Mouse (Mus musculus) hindbrain, embryonic 10.5 days (tissue): ENCODE data around the gene Tpp1. TPM values are rescaled to one million over a fixed set of nuclear protein-coding genes. Genes with fewer than 3 reads are reported as not detected.
"Not testable (repeated sequence)": the region's sequence is repeated elsewhere in the genome, so short reads cannot be mapped to it uniquely, and the experiment has no call there.

Source experiments
- DNase-seq: peaks from one replicate; pipeline ENCODE4 v3.0.0-alpha.2; 2017; ENCODE audit warnings: low spot score
- H3K27ac ChIP-seq: fragments of 300-500 bp; sonication (generic); 2 replicates; pipeline ENCODE4 v1.5.1; 2016; ENCODE audit warnings: mild to moderate bottlenecking, moderate library complexity
- H3K27me3 ChIP-seq: fragments of 300-500 bp; sonication (generic); 2 replicates; pipeline ENCODE4 v1.6.1; 2016; ENCODE audit warnings: mild to moderate bottlenecking; ENCODE audit not compliant: poor library complexity, insufficient read depth, severe bottlenecking
- H3K36me3 ChIP-seq: fragments of 300-500 bp; sonication (generic); 2 replicates; pipeline ENCODE4 v1.6.1; 2016; ENCODE audit warnings: mild to moderate bottlenecking, moderate library complexity
- H3K4me1 ChIP-seq: fragments of 300-500 bp; sonication (generic); replicated peaks from 2 replicates; pipeline ENCODE4 v1.6.1; 2016; ENCODE audit warnings: mild to moderate bottlenecking
- H3K4me3 ChIP-seq: fragments of 300-500 bp; sonication (generic); 2 replicates; pipeline ENCODE4 v1.5.1; 2016; ENCODE audit warnings: mild to moderate bottlenecking, moderate library complexity
- H3K9me3 ChIP-seq: fragments of 300-500 bp; sonication (generic); 2 replicates; pipeline ENCODE4 v1.6.1; 2016; ENCODE audit warnings: mild to moderate bottlenecking, moderate library complexity
- WGBS: fragments of 180-500 bp; shearing (Covaris S2); methylation state at CpG from one replicate; pipeline ENCODE4 v1.1.7; 2016; 5-methylcytosine and 5-hydroxymethylcytosine counted together
- polyA plus RNA-seq: library from polyadenylated mRNA; unstranded; fragments of >200 nt; fragmentation: Nextera tagmentation; extraction: Ambion mirVana; gene quantifications from 2 replicates; pipeline ENCODE4 v1.2.1, GENCODE M21; 2016

Gene Tpp1
- polyA plus RNA-seq, 1 experiment from 2014 or later, result 57.8 TPM

GRCm38 (mm10) chr7:105736264-105736901 is 15.7 kb downstream of the Tpp1 start, which contains the start of gene Ilk:
Gene Ilk, plus strand, starts transcription at chr7:105736592.
- Histone ChIP-seq H3K4me3 (peak within 1 kb of the TSS; percentile 89), H3K4me1 (peaks cover 42% of the 10 kb centered on the region), H3K9me3 (no peaks in the 10 kb centered on the region), H3K27ac (peak within 1 kb of the TSS; percentile 96), H3K27me3 (no peaks in the 10 kb centered on the region), H3K36me3 (peaks cover 54% of the 10 kb centered on the region)
- under 1% methylated on average over 62 of the region's 62 CpGs for WGBS
- DNase-seq, result peak; percentile 90

GRCm38 (mm10) chr7:105735464-105735863 is 16.6 kb downstream of the Tpp1 start:
- Histone ChIP-seq H3K27ac (peak overlapping the region; percentile 96), H3K36me3 (peaks cover 54% of the 10 kb centered on the region), H3K4me1 (peaks cover 42% of the 10 kb centered on the region), H3K4me3 (peak overlapping the region; percentile 89)
- DNase-seq, H3K27me3 ChIP-seq, H3K9me3 ChIP-seq: not testable (repeated sequence)
- whole genome bisulfite sequencing, result 62% methylated on average over 4 of the region's 4 CpGs

- Histone ChIP-seq H3K4me3 (peak overlapping the region; percentile 89; the same call in 1 of the 2 replicates), H3K36me3 (peaks cover 54% of the 10 kb centered on the region)
- DNase-seq, result no peak
Observed at GRCm38 (mm10) chr7:105734826-105735225, 17.2 kb downstream of the Tpp1 start.

DNA sequence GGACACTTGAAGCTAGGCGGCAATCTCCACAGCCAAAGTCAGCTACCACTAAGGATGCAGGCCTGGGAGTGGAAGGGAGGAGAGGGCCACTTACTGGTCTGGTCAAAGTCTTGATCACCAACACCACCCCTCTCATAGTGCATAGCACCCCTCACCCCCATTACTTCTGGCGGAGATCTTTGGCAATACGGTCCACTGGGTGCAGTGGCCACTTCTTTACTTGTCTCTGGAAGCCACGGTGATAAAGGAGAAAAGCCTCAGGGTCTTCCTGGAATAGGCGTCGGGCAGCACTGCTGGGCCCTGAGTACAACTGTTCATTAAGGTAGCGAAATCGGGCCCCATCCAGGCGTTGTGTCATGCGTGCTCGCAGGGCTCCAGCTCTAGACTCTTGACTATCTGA is 18.2 kb downstream of the Tpp1 start:
- no peak for DNase-seq
- Histone ChIP-seq H3K36me3 (peaks cover 60% of the 10 kb centered on the region), H3K4me1 (peaks cover 35% of the 10 kb centered on the region), H3K27ac (no peak overlapping the region), H3K4me3 (no peak overlapping the region), H3K27me3 (no peaks in the 10 kb centered on the region), H3K9me3 (no peaks in the 10 kb centered on the region)
- 97% methylated on average over 11 of the region's 11 CpGs for WGBS

More at GRCm38 (mm10) chr7:105734826-105735225, 17.2 kb downstream of the Tpp1 start:
- H3K4me1 ChIP-seq, result peaks cover 42% of the 10 kb centered on the region
- WGBS, result 91% methylated on average over 8 of the region's 8 CpGs
- no peak overlapping the region for H3K27ac ChIP-seq
- no peaks in the 10 kb centered on the region for H3K9me3 ChIP-seq
- H3K27me3 ChIP-seq, result no peaks in the 10 kb centered on the region

DNA sequence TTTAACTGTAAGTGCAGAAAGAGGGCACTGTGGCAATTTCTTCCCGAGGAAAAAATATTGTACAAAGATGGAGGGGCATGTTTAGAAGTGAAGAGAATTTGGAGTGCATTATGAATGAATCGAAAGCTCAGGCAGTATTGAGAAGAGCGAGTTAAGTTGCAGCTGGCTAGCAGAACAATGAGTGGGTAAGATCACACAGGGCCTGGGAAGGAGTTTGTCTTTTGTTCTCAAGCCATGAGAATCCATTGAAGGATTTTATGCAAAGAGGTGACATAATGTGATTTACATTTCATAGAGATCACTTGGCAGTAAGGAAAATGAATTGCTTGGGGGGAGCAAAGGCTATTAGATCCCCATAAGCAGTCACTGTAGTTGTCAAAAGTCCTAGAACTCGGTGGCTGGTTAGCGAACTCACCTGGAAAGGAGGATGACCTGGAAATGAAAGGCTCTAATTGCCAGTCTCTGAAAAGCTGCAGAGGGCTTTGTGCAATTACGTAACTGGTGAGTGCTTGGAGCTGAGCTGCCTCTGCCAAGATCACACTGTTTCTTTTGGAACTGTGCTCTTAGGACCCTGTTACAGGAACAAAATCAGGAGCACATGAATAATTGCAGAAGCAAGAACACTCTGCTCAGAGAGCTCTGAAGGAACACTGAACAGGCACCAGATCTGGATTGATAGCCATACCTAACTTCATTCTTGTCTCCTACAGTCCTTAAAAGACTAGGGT is 23.2 kb downstream of the Tpp1 start:
- H3K4me3 ChIP-seq, result no peak overlapping the region
- H3K27me3 ChIP-seq, result no peaks in the 10 kb centered on the region
- 71% methylated on average over 6 of the region's 6 CpGs for WGBS
- H3K36me3 ChIP-seq, result peaks cover 52% of the 10 kb centered on the region
- H3K9me3 ChIP-seq, result no peaks in the 10 kb centered on the region
- peaks cover 7% of the 10 kb centered on the region for H3K4me1 ChIP-seq
- no peak for DNase-seq
- peak overlapping the region; percentile 50 for H3K27ac ChIP-seq

DNA sequence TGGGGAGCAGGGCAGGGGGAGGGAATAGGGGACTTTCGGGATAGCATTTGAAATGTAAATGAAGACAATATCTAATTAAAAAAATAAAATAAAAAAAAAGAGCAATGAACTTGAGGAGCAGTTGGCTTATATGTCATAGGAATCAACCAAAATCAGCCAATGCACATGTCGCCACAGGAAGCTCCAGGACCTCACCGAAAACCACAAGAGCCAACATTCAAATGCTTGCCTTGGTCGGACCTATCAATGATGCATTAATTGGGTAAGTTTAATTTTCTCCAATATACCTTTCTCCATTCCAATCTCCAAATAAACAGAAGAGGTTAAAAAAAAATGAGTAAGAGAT is 25.1 kb downstream of the Tpp1 start:
- no peak overlapping the region for H3K27ac ChIP-seq
- no peaks in the 10 kb centered on the region for H3K27me3 ChIP-seq
- H3K9me3 ChIP-seq, result no peaks in the 10 kb centered on the region
- H3K4me1 ChIP-seq, result peaks cover 7% of the 10 kb centered on the region
- WGBS, result 93% methylated on average over 4 of the region's 4 CpGs
- no peak overlapping the region for H3K4me3 ChIP-seq
- DNase-seq, result no peak
- peaks cover 32% of the 10 kb centered on the region for H3K36me3 ChIP-seq

GRCm38 (mm10) chr7:105726144-105726979 is 25.7 kb downstream of the Tpp1 start:
- Histone ChIP-seq H3K9me3 (no peaks in the 10 kb centered on the region), H3K27me3 (no peaks in the 10 kb centered on the region), H3K36me3 (peaks cover 27% of the 10 kb centered on the region), H3K4me1 (peaks cover 7% of the 10 kb centered on the region), H3K27ac (no peak overlapping the region), H3K4me3 (no peak overlapping the region)
- 84% methylated on average over 4 of the region's 4 CpGs for WGBS
- DNase-seq, result peak; percentile 26

- Histone ChIP-seq H3K4me3 (no peak overlapping the region), H3K4me1 (no peaks in the 10 kb centered on the region), H3K9me3 (no peaks in the 10 kb centered on the region), H3K27ac (no peak overlapping the region), H3K27me3 (no peaks in the 10 kb centered on the region), H3K36me3 (no peaks in the 10 kb centered on the region)
- WGBS, result 75% methylated on average over 2 of the region's 2 CpGs
- no peak for DNase-seq
Observed at GRCm38 (mm10) chr7:105721916-105722315, 30.1 kb downstream of the Tpp1 start.

DNA sequence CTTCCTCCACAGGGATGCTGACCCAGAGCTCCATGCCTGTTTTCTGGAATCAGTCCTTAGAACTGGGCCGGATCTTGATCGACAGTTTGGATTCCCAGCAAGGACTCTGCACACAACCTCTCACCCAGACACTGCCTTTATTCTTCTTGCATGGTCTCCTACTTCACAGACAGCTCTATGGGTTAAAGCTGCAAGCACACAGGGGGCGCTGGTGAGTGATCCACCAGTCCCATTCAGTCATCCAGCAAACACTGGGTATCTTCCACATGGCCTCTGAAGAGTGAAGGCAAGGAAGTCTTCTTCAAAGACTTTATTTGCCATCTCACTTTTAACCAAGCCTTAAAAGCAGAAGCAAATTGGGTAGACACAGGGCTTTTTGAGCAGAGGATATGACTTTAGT is 36.7 kb downstream of the Tpp1 start:
- H3K9me3 ChIP-seq, result no peaks in the 10 kb centered on the region
- H3K27me3 ChIP-seq, result no peaks in the 10 kb centered on the region
- DNase-seq, result no peak
- H3K4me3 ChIP-seq, result no peak overlapping the region
- H3K36me3 ChIP-seq, result no peaks in the 10 kb centered on the region
- WGBS, result 58% methylated on average over 3 of the region's 3 CpGs
- H3K4me1 ChIP-seq, result no peaks in the 10 kb centered on the region
- no peak overlapping the region for H3K27ac ChIP-seq

- 93% methylated on average over 5 of the region's 5 CpGs for WGBS
- no peaks in the 10 kb centered on the region for H3K4me1 ChIP-seq
- no peaks in the 10 kb centered on the region for H3K36me3 ChIP-seq
Observed at GRCm38 (mm10) chr7:105708733-105709132, 43.3 kb downstream of the Tpp1 start.

GRCm38 (mm10) chr7:105703816-105704215 is 48.2 kb downstream of the Tpp1 start:
- Histone ChIP-seq H3K36me3 (no peaks in the 10 kb centered on the region), H3K4me1 (no peaks in the 10 kb centered on the region), H3K27ac (no peak overlapping the region), H3K27me3 (no peaks in the 10 kb centered on the region), H3K4me3 (no peak overlapping the region), H3K9me3 (no peaks in the 10 kb centered on the region)
- no peak for DNase-seq
- 91% methylated on average over 4 of the region's 4 CpGs for WGBS

More at GRCm38 (mm10) chr7:105708733-105709132, 43.3 kb downstream of the Tpp1 start:
- Histone ChIP-seq H3K27me3 (no peaks in the 10 kb centered on the region), H3K4me3 (no peak overlapping the region), H3K27ac (no peak overlapping the region), H3K9me3 (no peaks in the 10 kb centered on the region)
- no peak for DNase-seq

GRCm38 (mm10) chr7:105703184-105703583 is 48.9 kb downstream of the Tpp1 start:
- H3K36me3 ChIP-seq, result no peaks in the 10 kb centered on the region
- no peak overlapping the region for H3K27ac ChIP-seq
- DNase-seq, result no peak
- WGBS, result 83% methylated on average over 16 of the region's 16 CpGs
- no peaks in the 10 kb centered on the region for H3K4me1 ChIP-seq
- H3K4me3 ChIP-seq, result no peak overlapping the region
- no peaks in the 10 kb centered on the region for H3K9me3 ChIP-seq
- H3K27me3 ChIP-seq, result no peaks in the 10 kb centered on the region
